Mouse (Mus musculus) activated CD4-positive, CD25-positive, alpha-beta regulatory T cell, adult 4 months (primary cell): ENCODE results near the gene Smyd3. TPM values are rescaled to one million over a fixed set of nuclear protein-coding genes. Genes with fewer than 3 reads are reported as not detected.

Experiments used
- ATAC-seq: one replicate; pipeline ENCODE4 v1.8.0; 2017
- polyA plus RNA-seq, 2 experiments: library from polyadenylated mRNA; unstranded; fragments of 100-300 nt; shearing (Covaris generic); gene quantifications; one replicate each; pipeline ENCODE4 v1.2.1; 2017

The Smyd3 gene
- polyA plus RNA-seq, 2 experiments from 2014 or later = 24.6 to 32.6 TPM

DNA sequence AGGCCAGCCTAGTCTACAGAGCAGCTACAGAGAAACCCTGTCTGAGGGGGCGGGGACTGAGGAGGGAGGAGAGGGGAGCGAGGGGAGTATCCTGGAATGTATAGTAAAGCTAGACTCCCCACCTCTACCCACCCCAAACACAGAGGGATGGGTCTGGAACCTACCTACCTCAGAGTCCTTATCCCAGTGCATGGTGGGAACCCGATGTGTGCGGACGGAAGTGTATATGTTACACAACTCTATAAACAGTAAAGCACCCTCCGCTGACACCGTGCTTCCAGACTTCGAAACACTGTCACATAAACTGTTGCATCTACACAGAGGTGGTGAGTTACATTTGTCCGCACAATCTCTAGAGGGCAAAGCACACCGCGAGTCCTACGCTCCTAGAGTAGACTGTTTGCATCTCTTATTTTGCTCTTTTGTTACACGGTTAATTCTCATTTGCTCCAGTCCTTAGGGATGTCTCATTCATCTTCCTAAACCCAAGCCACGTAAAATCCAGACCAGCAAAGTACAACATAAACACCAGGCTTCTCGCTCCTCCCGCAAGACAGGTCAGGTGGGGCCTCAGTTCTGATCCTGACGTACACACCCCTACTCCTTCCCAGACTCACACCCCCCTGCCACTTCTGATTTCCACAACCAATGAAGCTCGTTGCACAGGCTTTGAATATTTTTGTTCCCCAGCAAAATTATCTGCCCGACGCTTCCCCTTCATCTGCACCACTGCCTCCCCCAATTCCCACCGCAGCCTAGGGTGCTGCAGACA is 714 bp downstream of the Smyd3 start:
- ATAC-seq = peak; percentile 50

DNA sequence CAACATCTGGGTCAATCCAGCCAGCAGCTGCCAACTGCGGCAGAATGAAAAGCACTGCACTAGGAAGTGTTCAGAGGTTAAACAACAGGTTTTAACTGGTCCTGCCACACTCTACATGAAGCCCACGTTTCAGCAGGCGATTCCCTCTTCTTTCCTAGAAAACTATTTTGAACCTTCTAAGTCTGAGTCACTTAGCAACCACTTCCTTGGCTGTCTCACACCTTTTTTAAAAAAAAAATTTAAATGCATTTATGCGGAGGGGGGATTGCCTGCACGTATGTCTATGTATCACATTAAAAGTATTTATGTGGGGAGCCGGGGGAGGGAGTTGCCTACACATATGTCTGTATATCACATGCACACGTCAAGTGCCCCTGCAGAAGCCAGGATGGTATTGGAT is 5.9 kb downstream of the Smyd3 start:
- ATAC-seq = no peak

DNA sequence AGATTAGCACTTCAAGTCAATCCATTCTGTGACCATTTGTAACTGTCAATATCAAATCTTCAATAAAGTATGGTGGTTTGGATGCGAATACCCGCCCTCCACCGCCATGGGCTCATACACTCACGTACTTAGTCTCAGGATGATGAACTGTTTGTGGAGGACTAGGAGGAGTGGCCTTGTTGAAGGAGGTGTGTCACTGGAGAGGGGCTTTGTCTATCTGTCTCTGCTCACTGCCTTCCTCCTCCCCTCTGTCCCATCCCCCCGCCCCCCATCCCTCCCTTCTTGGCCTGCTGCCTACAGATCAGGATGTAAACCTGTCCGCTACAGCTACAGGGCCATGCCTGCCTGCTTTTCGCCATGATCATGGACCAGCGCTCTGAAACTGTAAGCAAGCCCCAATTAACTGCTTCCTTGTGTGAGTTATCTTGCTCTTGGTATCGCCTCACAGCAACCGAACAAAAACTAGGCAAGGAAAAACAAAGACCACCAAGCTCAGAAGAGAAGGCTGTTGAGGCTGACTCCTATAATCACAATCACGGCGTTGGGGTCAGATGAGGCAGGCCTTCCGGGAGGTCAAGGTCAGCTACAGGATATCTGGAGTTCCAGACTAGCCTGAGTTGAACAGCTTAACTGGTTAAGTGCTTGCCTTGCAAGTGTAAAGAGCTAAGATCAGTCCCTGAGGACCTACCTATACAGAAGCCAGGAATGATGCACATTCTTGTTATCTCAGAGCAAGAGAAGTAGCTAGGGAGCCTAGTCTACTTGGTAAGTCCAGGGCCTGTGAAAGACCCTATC is 7.1 kb downstream of the Smyd3 start:
- ATAC-seq = no peak

DNA sequence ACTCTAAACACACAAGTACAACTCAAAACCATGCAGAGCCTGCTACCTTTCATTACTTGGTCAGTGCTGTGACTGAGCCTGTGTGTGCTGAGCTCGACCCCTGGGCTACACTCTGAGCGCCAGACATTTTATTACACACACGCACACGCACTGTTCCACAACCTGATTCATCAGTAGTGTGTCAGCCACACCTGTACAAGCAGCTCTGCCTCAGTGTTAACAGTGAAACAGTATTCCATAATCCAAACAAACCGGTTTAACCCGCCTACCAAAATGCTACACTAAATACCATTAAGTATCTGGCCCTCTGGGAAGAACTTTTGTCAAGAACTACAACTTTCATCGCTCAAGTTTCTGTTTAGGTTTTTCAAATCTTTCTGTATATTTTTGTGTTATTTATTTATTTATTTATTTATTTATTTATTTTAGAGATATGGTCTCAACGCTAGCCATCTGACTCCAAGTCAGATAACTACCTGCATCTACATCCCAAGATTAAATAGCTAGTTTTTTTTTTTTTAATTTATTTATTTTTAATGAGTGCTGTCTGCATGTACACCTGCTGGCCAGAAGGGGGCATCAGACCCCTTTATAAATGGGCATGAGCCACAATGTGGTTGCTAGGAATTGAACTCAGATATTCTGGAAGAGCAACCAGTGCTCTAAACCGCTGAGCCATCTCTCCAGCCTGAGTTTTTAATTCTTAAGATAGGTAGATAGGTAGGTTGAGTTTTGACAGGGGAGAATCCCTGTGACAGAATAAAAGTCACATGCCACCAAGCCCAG is 11.1 kb downstream of the Smyd3 start:
- peak; percentile 82 for ATAC-seq

DNA sequence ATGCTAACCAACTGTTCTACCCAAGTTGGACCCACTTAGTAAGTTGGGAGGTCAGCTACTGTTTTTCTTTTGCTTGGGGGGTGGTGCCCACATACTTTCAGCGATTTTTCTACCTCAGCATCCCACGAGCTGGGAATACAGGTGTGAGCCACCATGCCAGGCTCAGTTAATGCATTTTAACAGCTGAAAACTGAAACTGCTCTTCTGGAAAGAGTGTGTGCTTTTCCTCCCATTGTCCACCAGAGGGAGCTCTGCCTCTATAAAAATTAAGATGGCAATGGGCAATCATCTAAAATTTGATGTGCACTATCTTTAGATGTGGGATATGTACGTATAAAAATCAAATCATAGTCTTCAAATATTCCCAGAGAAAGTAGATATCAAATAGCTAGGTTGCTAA is 15.3 kb downstream of the Smyd3 start:
- ATAC-seq = no peak

DNA sequence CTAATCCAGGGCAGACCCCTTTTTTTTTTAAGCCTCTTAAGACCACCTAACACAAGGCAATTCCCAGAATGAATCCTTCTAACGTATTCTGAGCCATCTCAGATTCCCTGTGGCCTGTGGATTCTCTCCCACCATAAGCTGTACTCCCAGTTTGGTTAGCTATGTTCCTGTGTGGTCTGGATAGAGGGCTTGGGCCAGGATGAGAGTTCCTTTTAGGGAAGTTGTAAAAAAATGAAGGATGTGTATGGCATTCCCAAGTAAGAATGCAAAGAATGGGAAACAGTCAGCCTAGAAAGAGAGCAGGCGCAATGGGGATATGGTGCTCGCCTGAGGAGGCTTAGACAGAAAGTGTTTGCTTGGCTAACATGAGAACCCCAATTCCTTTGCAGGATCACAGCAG is 18.6 kb downstream of the Smyd3 start:
- no peak for ATAC-seq

DNA sequence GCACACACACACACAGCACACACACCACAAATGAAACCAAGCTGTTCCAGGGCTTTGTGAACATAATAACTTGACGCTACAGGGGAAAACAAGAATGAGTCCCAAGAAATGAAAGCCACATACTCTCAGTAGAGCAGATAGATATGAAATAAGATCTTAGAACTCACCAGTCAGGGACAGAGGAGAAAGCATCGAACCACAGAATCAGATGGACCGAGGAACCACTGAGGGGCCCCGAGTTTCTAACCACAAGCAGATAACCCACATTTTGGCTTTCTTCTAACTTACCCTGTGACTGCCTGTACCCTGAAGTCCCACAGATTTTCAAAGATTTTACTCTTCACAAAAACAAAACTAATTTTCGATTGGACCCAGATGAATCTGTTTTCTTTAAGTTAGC is 24.9 kb downstream of the Smyd3 start:
- peak; percentile 52 for ATAC-seq

DNA sequence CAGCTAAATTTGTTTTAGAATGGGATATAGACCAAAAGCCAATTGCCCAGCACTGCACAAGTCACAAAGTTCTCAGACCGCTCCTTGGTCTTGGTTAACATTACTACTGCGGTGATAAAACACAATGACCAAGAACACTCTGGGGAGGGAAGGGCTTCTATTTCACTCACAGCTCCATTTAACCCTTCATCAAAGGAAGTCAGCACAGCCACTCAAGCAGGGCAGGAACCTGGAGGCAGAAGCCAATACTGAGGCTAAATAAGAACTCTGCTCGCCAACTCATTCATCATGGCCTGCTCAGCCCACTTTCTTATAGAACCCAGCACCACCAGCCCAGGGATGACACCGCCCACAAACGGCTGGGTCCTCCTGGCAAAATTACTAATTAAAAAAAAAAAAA is 29.3 kb downstream of the Smyd3 start:
- no peak for ATAC-seq

DNA sequence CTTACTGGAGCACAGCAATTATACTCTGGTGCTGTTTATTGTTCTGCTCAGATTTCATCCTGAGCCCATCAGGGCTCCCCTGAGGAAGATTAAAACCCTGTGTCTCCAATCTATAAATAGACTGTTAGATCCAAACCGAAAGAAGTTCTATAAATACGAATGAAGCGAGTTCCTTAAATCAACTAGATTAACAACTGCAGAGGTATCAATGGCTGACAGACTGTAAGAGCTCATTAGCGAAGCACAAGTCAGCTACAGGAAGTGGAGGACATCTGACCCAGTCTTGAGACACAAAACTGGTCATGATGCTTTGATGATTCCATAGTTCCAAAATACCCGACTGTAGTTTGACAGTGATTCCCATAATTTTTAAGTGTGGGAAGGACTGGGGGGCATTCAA is 29.9 kb downstream of the Smyd3 start:
- no peak for ATAC-seq

DNA sequence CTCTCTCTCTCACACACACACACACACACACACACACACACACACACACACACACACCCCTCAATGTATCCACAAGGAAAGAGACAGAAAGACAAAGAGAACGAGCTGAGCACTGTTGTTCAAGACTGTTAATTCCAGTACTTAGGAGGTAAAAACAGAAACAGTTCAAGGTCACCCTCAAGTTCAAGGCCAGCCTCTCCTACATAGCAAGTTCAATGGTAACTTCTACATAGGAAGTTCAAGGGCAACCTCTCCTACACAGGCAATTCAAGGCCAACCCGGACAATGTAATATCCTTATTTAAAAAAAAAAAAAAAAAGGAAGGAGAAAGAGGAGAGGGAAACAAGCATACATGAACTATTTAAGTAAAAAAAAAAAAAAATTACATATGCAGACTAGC is 30.6 kb downstream of the Smyd3 start:
- no peak for ATAC-seq

DNA sequence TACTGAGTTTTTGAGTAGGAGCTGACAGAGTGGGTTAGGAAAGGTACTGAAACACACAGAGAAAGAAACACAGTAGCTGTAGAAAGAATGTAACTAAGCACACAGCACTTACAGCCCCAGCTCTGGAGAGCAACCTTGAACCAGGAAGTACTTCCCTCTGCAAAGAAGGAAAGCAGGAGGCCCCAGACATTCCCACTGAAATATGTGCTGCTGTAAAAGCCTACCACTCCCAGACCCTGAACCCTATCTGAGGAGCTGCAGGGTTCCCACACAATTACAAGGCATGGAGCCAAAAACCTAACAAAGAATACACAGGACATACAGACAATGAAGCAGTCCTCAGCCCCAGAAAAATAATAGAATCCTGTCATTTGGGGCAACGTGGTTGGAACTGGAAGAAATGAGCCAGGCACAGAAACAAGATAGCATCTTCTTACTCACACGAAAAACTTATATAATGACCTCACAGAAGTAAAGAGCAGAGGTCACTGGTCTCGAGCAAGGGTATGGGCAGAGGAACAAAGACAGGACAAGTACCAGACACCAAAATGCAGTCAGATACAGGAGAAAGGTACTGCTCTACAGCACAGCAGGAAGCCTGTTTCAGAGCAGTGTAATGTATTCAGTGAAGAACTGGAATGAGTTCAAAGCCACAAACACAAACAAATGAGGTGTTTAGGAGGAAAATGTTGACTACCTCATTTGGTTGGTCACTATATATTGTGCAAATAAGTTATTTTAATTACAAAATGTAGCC is 31.9 kb downstream of the Smyd3 start:
- no peak for ATAC-seq

DNA sequence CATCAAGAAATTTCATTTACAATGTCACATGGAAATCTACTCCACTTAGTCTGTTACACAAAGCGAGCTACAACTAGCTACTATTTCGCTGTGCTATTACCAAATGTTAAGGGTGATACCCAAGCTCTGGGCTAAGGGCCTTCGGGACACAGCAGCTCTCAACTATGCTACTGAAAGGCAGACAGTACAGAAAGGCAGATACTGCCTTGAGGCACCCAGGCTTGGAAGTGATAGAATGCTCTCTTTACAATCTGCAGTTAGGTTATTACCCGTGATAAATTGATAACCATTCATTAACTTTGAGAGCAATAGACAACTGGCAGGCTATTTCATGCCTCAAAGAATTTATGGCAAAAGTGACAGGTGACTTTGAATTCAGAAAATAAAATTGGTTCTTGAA is 37.0 kb downstream of the Smyd3 start:
- ATAC-seq = no peak

DNA sequence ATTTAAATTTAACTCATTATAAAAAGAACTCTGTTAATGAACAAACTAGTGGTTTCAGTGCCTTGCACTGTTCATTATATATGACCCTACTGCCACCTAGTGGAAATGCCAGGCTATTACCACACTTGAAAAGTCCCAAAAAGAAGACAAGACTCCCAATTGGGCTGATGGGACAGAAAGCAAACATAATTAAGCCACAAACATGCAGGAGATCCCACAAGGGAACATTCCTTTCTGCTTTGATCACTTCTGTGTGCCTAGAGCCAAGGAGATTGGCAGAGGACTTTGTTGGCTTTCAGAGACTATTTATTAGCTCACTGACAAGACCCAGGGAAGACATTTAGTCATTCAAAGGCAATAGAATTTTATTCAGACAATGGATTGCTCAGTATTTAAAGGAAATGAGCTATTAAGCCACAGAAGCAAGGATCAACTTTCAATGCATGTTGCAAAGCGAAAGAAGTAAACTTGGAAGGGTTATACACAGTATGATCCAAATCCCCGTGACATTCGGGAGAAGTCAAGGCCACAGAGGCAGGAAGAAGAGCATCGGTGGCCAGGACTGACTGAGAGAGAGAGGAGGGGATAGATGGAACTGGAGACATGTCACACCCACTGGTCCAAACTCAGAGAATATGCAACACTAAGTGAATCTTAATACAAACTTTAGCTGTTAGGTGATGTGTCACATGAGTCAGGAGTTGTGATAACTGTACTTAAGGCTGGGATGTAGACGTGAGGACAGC is 40.5 kb downstream of the Smyd3 start:
- ATAC-seq = no peak

DNA sequence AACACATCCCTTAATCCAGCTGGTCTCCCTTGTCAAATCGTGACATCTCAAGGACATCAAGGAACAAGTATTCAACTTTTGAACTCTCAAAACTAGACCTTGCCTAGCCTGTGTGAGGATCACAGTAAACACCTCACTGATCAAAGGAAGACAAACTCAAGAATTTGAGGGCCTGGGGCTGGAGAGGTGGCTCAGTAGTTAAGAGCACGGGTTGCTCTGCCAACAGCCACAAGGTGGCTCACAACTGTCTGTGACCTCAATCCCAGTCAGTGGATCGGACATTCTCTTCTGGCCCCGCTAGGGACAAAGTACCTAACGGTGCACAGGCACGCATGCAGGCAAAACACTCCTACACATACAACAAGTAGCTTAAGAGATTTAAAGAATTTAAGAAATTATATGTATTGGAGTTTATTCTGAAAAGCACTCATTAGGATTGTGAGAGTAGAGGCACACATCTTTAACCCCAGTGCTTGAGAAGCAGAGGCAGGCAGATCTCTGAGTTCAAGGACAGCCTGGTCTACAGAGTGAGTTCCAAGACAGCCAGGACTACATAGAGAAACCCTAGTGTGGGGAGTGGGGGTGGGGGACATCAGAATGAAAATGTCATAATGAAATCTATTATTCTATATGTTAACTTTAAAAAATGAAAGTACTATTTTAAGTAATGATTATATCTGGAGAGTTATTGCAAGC is 41.2 kb downstream of the Smyd3 start:
- no peak for ATAC-seq

DNA sequence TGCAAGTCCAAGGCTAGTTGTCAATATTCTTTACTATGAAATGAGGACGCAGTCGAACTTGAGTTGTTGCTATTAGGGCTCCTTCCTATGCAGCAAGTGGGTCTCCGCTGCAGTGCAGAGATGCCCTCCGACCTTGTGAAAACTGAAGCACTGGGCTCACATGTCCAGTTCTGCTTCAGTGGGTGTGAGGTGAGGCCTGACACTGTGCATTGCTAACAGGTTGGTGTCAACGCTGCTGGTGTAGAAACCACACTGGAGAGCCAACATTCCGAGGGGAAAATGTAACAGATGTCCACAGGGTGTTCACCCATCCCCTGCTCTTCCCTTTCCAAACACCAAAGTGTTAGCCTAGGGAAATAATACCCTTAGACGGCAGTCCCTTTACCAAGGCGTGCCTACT is 43.1 kb downstream of the Smyd3 start:
- no peak for ATAC-seq

DNA sequence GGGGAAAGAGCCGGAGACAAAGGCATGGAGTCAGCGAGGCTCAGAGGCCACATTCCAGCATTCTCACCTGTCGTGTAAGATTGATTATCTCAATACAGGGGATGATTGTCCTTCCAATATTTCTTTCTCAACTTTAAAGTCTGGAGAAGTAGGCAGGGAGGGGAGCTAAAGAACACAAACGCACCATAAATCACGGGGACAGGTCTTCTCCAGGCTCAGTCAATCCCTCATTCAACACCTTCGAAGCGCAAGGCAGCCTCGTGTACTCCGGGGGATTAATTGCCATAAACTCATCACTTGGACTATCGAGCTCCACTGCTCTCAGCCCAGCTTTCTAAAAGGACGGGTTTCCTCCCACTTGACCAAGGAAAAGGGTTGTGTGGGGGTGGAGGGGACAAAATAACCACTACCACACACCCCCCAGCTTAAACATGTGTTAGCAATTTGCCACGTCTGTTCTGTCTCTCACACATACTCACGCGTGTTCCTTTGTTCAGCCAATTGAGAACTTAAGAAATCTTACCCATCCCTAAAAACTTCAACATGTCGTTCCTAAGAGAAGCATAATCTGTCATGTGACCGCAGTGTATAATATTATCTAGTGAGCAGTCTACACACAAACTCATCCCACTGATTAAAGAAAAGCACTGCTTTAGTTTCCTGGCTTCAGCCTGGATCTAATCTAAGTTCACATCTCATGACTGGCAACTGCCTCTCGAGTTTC is 43.8 kb downstream of the Smyd3 start:
- no peak for ATAC-seq

DNA sequence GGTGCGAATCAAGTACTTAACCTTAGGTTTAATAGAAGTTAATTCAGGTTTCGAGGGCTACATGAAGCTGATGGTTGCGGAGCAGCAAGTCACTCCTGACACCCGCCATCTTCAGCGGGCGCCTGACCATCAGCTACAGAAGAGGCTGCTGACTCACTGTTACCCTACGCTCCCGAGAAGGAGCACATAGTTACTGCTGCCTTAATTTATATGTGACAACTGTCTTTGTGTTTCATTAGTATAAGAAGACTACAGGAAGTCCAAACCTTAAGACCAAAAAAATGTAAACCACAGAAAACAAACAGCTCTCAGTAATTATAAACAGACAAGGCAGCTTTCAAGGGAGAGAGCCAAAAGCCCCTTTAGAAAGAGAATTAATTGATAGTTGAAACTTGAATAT is 49.9 kb downstream of the Smyd3 start:
- ATAC-seq = no peak

DNA sequence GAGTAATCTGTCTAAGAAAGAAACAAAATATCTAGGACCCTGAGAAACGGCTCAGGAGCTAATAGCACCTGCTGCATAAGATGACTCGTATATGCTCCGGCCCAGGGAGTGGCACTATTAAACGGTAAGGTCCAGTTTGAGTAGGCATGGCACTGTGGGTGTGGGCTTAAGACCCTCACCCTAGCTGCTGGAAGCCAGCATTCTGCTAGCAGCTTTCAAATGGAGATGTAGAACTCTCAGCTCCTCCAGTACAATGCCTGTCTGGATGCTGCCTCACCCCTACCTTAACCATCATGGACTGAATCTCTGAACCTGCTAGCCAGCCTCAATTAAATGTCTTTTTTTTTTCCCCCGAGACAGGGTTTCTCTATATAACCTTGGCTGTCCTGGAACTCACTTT is 55.5 kb downstream of the Smyd3 start:
- ATAC-seq = no peak

DNA sequence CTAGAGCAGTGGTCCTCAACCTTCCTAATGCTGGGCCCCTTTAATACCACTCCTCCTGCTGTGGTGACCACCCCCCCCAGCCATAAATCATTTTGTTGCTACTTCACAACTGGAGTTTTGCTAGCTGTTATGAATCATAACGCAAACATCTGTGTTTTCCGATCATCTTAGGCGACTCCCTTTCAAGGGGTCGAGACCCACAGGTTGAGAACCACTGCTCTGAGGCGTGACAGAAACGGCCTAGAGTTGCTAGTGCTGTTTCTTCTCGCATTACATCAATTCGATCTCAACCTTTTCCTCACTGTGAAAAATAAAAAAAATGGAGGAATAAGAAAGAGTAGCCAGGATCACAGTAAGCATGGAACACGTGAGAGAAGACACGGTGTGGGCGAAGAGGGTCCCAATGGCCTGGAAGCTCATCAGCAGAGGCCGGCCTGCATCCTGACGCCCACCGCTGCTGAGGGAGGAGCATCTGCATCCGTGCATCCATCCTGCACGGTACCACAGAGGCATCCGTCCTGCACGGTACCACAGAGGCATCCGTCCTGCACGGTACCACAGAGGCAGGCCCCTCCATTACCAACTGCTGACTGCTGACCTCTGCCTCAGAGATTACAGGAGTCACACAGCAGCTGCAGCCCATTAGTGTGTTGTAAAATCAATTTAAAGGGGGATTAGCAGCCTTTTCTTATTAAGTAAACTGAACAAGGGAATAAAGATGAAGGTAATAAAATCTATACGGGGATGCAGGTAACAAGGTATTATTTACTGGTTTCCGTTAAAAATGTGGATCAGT is 56.6 kb downstream of the Smyd3 start:
- ATAC-seq = no peak

DNA sequence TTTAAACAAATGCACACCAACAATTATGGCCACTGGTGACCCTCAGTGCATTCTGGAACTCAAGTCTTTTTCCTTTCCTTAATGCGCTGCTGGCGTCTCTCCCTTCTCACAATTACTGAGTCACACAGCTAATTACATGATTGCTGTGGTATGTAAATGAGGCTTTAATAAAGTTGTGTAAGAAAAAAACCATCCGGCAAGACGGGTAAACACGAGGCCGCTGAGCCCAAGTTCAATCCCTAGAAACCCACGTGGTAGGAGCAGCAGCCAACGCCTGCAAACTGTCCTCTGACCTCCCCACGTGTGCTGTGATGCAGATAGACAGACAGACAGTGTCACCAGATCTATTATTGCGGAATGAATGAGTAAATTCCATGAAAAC is 58.9 kb downstream of the Smyd3 start:
- no peak for ATAC-seq
